Mouse (Mus musculus) neural tube, embryonic 12.5 days (tissue): ENCODE results near the gene Tigd3. TPM values are rescaled to one million over a fixed set of nuclear protein-coding genes. Genes with fewer than 3 reads are reported as not detected.

ENCODE experiments used
- ATAC-seq: fragments of 200-750 bp; cut with Nextera tagmentation; 2 replicates; pipeline ENCODE4 v1.8.0; 2017; ENCODE audit warnings: low read depth, mild to moderate bottlenecking, moderate TSS enrichment, moderate library complexity; ENCODE audit not compliant: low FRiP score
- H3K27ac ChIP-seq: fragments of 300-500 bp; sonication (generic); 2 replicates; pipeline ENCODE4 v1.5.1; 2016
- H3K27me3 ChIP-seq: fragments of 300-500 bp; sonication (generic); replicated peaks from 2 replicates; pipeline ENCODE4 v1.6.1; 2016; ENCODE audit warnings: mild to moderate bottlenecking
- H3K36me3 ChIP-seq: fragments of 300-500 bp; sonication (generic); 2 replicates; pipeline ENCODE4 v1.6.1; 2016; ENCODE audit warnings: mild to moderate bottlenecking
- H3K4me1 ChIP-seq: fragments of 300-500 bp; sonication (generic); 2 replicates; pipeline ENCODE4 v1.6.1; 2016
- H3K4me2 ChIP-seq: fragments of 300-500 bp; sonication (generic); replicated peaks from 2 replicates; pipeline ENCODE4 v1.6.1; 2016; ENCODE audit warnings: mild to moderate bottlenecking
- H3K4me3 ChIP-seq: fragments of 300-500 bp; sonication (generic); 2 replicates; pipeline ENCODE4 v1.5.1; 2016
- H3K9ac ChIP-seq: fragments of 300-500 bp; sonication (generic); 2 replicates; pipeline ENCODE4 v1.6.1; 2016; ENCODE audit warnings: mild to moderate bottlenecking
- H3K9me3 ChIP-seq: fragments of 300-500 bp; sonication (generic); 2 replicates; pipeline ENCODE4 v1.6.1; 2016; ENCODE audit warnings: mild to moderate bottlenecking
- WGBS: fragments of 180-500 bp; shearing (Covaris S2); methylation state at CpG from one replicate; pipeline ENCODE4 v1.1.7; 2016; 5-methylcytosine and 5-hydroxymethylcytosine counted together
- polyA plus RNA-seq: library from polyadenylated mRNA; unstranded; fragments of >200 nt; fragmentation: Nextera tagmentation; extraction: Ambion mirVana; gene quantifications from 2 replicates; pipeline ENCODE4 v1.2.1, GENCODE M21; 2016

Gene Tigd3
- polyA plus RNA-seq, 1 experiment from 2014 or later: 10.5 TPM

GRCm38 (mm10) chr19:5872931-5873556, 20.9 kb downstream of the Tigd3 start:
- Histone ChIP-seq H3K27ac (no peak overlapping the region), H3K4me3 (no peak overlapping the region), H3K27me3 (no peaks in the 10 kb centered on the region), H3K4me2 (no peak overlapping the region), H3K9me3 (no peaks in the 10 kb centered on the region), H3K9ac (0 out of 2 replicates have a peak overlapping the region, but pooled peaks have one; percentile 18), H3K4me1 (peaks cover 28% of the 10 kb centered on the region), H3K36me3 (peaks cover 31% of the 10 kb centered on the region)
- no peak for ATAC-seq
- 91% methylated on average over 19 of the region's 19 CpGs for WGBS

- Histone ChIP-seq H3K4me2 (no peak overlapping the region), H3K9ac (no peak overlapping the region), H3K27ac (no peak overlapping the region), H3K36me3 (peaks cover 36% of the 10 kb centered on the region), H3K9me3 (no peaks in the 10 kb centered on the region), H3K27me3 (no peaks in the 10 kb centered on the region), H3K4me3 (no peak overlapping the region), H3K4me1 (peaks cover 28% of the 10 kb centered on the region)
- WGBS: 91% methylated on average over 4 of the region's 4 CpGs
- no peak for ATAC-seq
These were observed 21.4 kb downstream of the Tigd3 start for GRCm38 (mm10) chr19:5872528-5872927.

- no peak for ATAC-seq
- no peak overlapping the region for H3K4me3 ChIP-seq
These were observed 22.3 kb downstream of the Tigd3 start for GRCm38 (mm10) chr19:5871683-5872082.

GRCm38 (mm10) chr19:5871273-5871672, 22.7 kb downstream of the Tigd3 start:
- Histone ChIP-seq H3K36me3 (peaks cover 44% of the 10 kb centered on the region), H3K27me3 (no peaks in the 10 kb centered on the region), H3K27ac (peak overlapping the region; percentile 37; the same call in 1 of the 2 replicates), H3K9ac (peak overlapping the region; percentile 33), H3K4me1 (peaks cover 28% of the 10 kb centered on the region), H3K4me3 (no peak overlapping the region), H3K4me2 (peak overlapping the region; percentile 39), H3K9me3 (no peaks in the 10 kb centered on the region)
- WGBS: 15% methylated on average over 7 of the region's 7 CpGs
- 0 out of 2 replicates have a peak, but pooled peaks have one; percentile 39 for ATAC-seq

More at GRCm38 (mm10) chr19:5871683-5872082, 22.3 kb downstream of the Tigd3 start:
- H3K36me3 ChIP-seq: peaks cover 43% of the 10 kb centered on the region
- H3K4me2 ChIP-seq: peak overlapping the region; percentile 39
- no peaks in the 10 kb centered on the region for H3K9me3 ChIP-seq
- H3K27ac ChIP-seq: no peak overlapping the region
- WGBS: 59% methylated on average over 6 of the region's 6 CpGs
- peaks cover 28% of the 10 kb centered on the region for H3K4me1 ChIP-seq
- peak overlapping the region; percentile 33; the same call in 1 of the 2 replicates for H3K9ac ChIP-seq
- no peaks in the 10 kb centered on the region for H3K27me3 ChIP-seq

- no peak overlapping the region for H3K4me3 ChIP-seq
- 88% methylated on average over 6 of the region's 6 CpGs for WGBS
- no peaks in the 10 kb centered on the region for H3K9me3 ChIP-seq
- peaks cover 72% of the 10 kb centered on the region for H3K36me3 ChIP-seq
- no peak overlapping the region for H3K4me2 ChIP-seq
- no peak for ATAC-seq
- H3K27ac ChIP-seq: no peak overlapping the region
- no peak overlapping the region for H3K9ac ChIP-seq
- peaks cover 15% of the 10 kb centered on the region for H3K4me1 ChIP-seq
- no peaks in the 10 kb centered on the region for H3K27me3 ChIP-seq
These were observed 25.9 kb downstream of the Tigd3 start for GRCm38 (mm10) chr19:5868096-5868495.

GRCm38 (mm10) chr19:5864710-5865398, 29.1 kb downstream of the Tigd3 start:
- Histone ChIP-seq H3K9me3 (no peaks in the 10 kb centered on the region), H3K27me3 (no peaks in the 10 kb centered on the region), H3K27ac (no peak overlapping the region), H3K36me3 (peaks cover 92% of the 10 kb centered on the region), H3K4me2 (no peak overlapping the region), H3K9ac (no peak overlapping the region), H3K4me1 (no peaks in the 10 kb centered on the region), H3K4me3 (no peak overlapping the region)
- ATAC-seq: no peak
- WGBS: 91% methylated on average over 20 of the region's 20 CpGs

GRCm38 (mm10) chr19:5863776-5864175, 30.2 kb downstream of the Tigd3 start:
- H3K27ac ChIP-seq: no peak overlapping the region
- no peak for ATAC-seq
- no peak overlapping the region for H3K9ac ChIP-seq
- H3K4me1 ChIP-seq: no peaks in the 10 kb centered on the region
- H3K9me3 ChIP-seq: no peaks in the 10 kb centered on the region
- 92% methylated on average over 5 of the region's 5 CpGs for WGBS
- H3K27me3 ChIP-seq: no peaks in the 10 kb centered on the region
- H3K4me2 ChIP-seq: no peak overlapping the region
- H3K4me3 ChIP-seq: no peak overlapping the region
- H3K36me3 ChIP-seq: peaks cover 92% of the 10 kb centered on the region

GRCm38 (mm10) chr19:5862335-5863085, 31.4 kb downstream of the Tigd3 start:
- Histone ChIP-seq H3K36me3 (peaks cover 89% of the 10 kb centered on the region), H3K4me3 (no peak overlapping the region), H3K4me2 (no peak overlapping the region), H3K9me3 (no peaks in the 10 kb centered on the region), H3K27me3 (no peaks in the 10 kb centered on the region), H3K4me1 (no peaks in the 10 kb centered on the region), H3K9ac (no peak overlapping the region), H3K27ac (no peak overlapping the region)
- ATAC-seq: no peak
- whole genome bisulfite sequencing: 98% methylated on average over 14 of the region's 14 CpGs

GRCm38 (mm10) chr19:5856604-5857003, 37.3 kb downstream of the Tigd3 start:
- Histone ChIP-seq H3K27ac (no peak overlapping the region), H3K9ac (0 out of 2 replicates have a peak overlapping the region, but pooled peaks have one; percentile 13), H3K4me2 (no peak overlapping the region), H3K4me1 (no peaks in the 10 kb centered on the region), H3K9me3 (no peaks in the 10 kb centered on the region), H3K4me3 (no peak overlapping the region), H3K27me3 (no peaks in the 10 kb centered on the region), H3K36me3 (peaks cover 69% of the 10 kb centered on the region)
- WGBS: 88% methylated on average over 9 of the region's 9 CpGs
- ATAC-seq: no peak

GRCm38 (mm10) chr19:5852035-5852722, 41.8 kb downstream of the Tigd3 start:
- WGBS: 89% methylated on average over 12 of the region's 12 CpGs
- H3K4me3 ChIP-seq: no peak overlapping the region
- ATAC-seq: no peak
- H3K27me3 ChIP-seq: no peaks in the 10 kb centered on the region
- no peak overlapping the region for H3K4me2 ChIP-seq
- H3K9ac ChIP-seq: peak overlapping the region; percentile 42; the same call in 1 of the 2 replicates
- H3K9me3 ChIP-seq: no peaks in the 10 kb centered on the region
- H3K27ac ChIP-seq: no peak overlapping the region
- H3K36me3 ChIP-seq: peaks cover 29% of the 10 kb centered on the region
- peaks cover 31% of the 10 kb centered on the region for H3K4me1 ChIP-seq

GRCm38 (mm10) chr19:5851481-5851971, 42.4 kb downstream of the Tigd3 start:
- 72% methylated on average over 5 of the region's 5 CpGs for WGBS

More at GRCm38 (mm10) chr19:5851481-5851971, 42.4 kb downstream of the Tigd3 start:
- Histone ChIP-seq H3K4me2 (no peak overlapping the region), H3K27ac (no peak overlapping the region), H3K4me1 (peaks cover 38% of the 10 kb centered on the region), H3K9me3 (no peaks in the 10 kb centered on the region), H3K4me3 (no peak overlapping the region), H3K27me3 (no peaks in the 10 kb centered on the region), H3K36me3 (peaks cover 24% of the 10 kb centered on the region), H3K9ac (peak overlapping the region; percentile 42)
- ATAC-seq: no peak
